Mouse (Mus musculus): ENCODE data around the gene Tes3-ps. TPM values are rescaled to one million over a fixed set of nuclear protein-coding genes. Genes with fewer than 3 reads are reported as not detected.
A peak's percentile ranks its signal among the peaks of the same experiment; 100 is the strongest.

Gene Tes3-ps
- polyA plus RNA-seq (2012; rRNA removed): not detected in 2 replicates

- Histone ChIP-seq H3K4me3 (ENCODE audit: insufficient read depth, low read depth, low read length) (no peak within 1 kb of the TSS), H3K36me3 (ENCODE audit: control insufficient read depth, insufficient read depth, low read length) (no peaks in the 10 kb centered on the region), H3K27ac (ENCODE audit: insufficient read depth, low read depth, low read length) (no peak within 1 kb of the TSS), H3K27me3 (replicated peaks; ENCODE audit: control insufficient read depth, insufficient read depth, low read length) (no peaks in the 10 kb centered on the region), H3K4me1 (ENCODE audit: control insufficient read depth, insufficient read depth, low read length) (no peaks in the 10 kb centered on the region)
- DNase-seq: no peak
- TF ChIP-seq POLR2A (IDR thresholded peaks at IDR 0.05; ENCODE audit: low read depth, low read length) (no peak), CTCF (conservative IDR thresholded peaks at IDR 0.05; ENCODE audit: insufficient read depth, insufficient read length, low read depth, low read length) (no peak)
- WGBS: 66% methylated on average over 6 of the region's 6 CpGs
Measured at GRCm38 (mm10) chr13:49492376-49493368, at the start of gene Tes3-ps. Gene Tes3-ps, plus strand, starts transcription at chr13:49493318.

- Histone ChIP-seq H3K4me3 (ENCODE audit: insufficient read depth, low read depth, low read length) (no peak overlapping the region), H3K27me3 (replicated peaks; ENCODE audit: control insufficient read depth, insufficient read depth, low read length) (no peaks in the 10 kb centered on the region), H3K27ac (ENCODE audit: insufficient read depth, low read depth, low read length) (no peak overlapping the region), H3K4me1 (ENCODE audit: control insufficient read depth, insufficient read depth, low read length) (no peaks in the 10 kb centered on the region), H3K36me3 (ENCODE audit: control insufficient read depth, insufficient read depth, low read length) (no peaks in the 10 kb centered on the region)
- no peak for DNase-seq
- no peak for TF ChIP-seq POLR2A (IDR thresholded peaks at IDR 0.05; ENCODE audit: low read depth, low read length)
- no peak for TF ChIP-seq CTCF (conservative IDR thresholded peaks at IDR 0.05; ENCODE audit: insufficient read depth, insufficient read length, low read depth, low read length)
- WGBS: 96% methylated on average over 6 of the region's 6 CpGs
Measured at GRCm38 (mm10) chr13:49444451-49444850, 48.7 kb upstream of the Tes3-ps start.

- H3K27ac ChIP-seq (ENCODE audit: insufficient read depth, low read depth, low read length): no peak overlapping the region
- H3K4me3 ChIP-seq (ENCODE audit: insufficient read depth, low read depth, low read length): no peak overlapping the region
- TF ChIP-seq POLR2A (IDR thresholded peaks at IDR 0.05; ENCODE audit: low read depth, low read length): no peak
- peak; percentile 99 for TF ChIP-seq CTCF (conservative IDR thresholded peaks at IDR 0.05; ENCODE audit: insufficient read depth, insufficient read length, low read depth, low read length)
- no peaks in the 10 kb centered on the region for H3K36me3 ChIP-seq (ENCODE audit: control insufficient read depth, insufficient read depth, low read length)
- DNase-seq: peak; percentile 81
- H3K27me3 ChIP-seq (replicated peaks; ENCODE audit: control insufficient read depth, insufficient read depth, low read length): no peaks in the 10 kb centered on the region
- H3K4me1 ChIP-seq (ENCODE audit: control insufficient read depth, insufficient read depth, low read length): no peaks in the 10 kb centered on the region
- 24% methylated on average over 5 of the region's 5 CpGs for WGBS
Measured at GRCm38 (mm10) chr13:49449318-49449749, 43.8 kb upstream of the Tes3-ps start.

GRCm38 (mm10) chr13:49460276-49460675 lies 32.8 kb upstream of the Tes3-ps start:
- no peak overlapping the region for H3K4me3 ChIP-seq (ENCODE audit: insufficient read depth, low read depth, low read length)
- H3K27me3 ChIP-seq (replicated peaks; ENCODE audit: control insufficient read depth, insufficient read depth, low read length): no peaks in the 10 kb centered on the region
- H3K27ac ChIP-seq (ENCODE audit: insufficient read depth, low read depth, low read length): no peak overlapping the region
- TF ChIP-seq POLR2A (IDR thresholded peaks at IDR 0.05; ENCODE audit: low read depth, low read length) (no peak), CTCF (conservative IDR thresholded peaks at IDR 0.05; ENCODE audit: insufficient read depth, insufficient read length, low read depth, low read length) (no peak)
- WGBS: 76% methylated on average over 4 of the region's 4 CpGs
- H3K36me3 ChIP-seq (ENCODE audit: control insufficient read depth, insufficient read depth, low read length): no peaks in the 10 kb centered on the region
- DNase-seq: no peak
- H3K4me1 ChIP-seq (ENCODE audit: control insufficient read depth, insufficient read depth, low read length): peaks cover 10% of the 10 kb centered on the region

- Histone ChIP-seq H3K27me3 (replicated peaks; ENCODE audit: control insufficient read depth, insufficient read depth, low read length) (no peaks in the 10 kb centered on the region), H3K27ac (ENCODE audit: insufficient read depth, low read depth, low read length) (peak overlapping the region; percentile 15), H3K36me3 (ENCODE audit: control insufficient read depth, insufficient read depth, low read length) (no peaks in the 10 kb centered on the region), H3K4me3 (ENCODE audit: insufficient read depth, low read depth, low read length) (no peak overlapping the region), H3K4me1 (ENCODE audit: control insufficient read depth, insufficient read depth, low read length) (peaks cover 10% of the 10 kb centered on the region)
- peak; percentile 20 for DNase-seq
- WGBS: 64% methylated on average over 5 of the region's 5 CpGs
- TF ChIP-seq POLR2A (IDR thresholded peaks at IDR 0.05; ENCODE audit: low read depth, low read length): no peak
- TF ChIP-seq CTCF (conservative IDR thresholded peaks at IDR 0.05; ENCODE audit: insufficient read depth, insufficient read length, low read depth, low read length): no peak
Measured at GRCm38 (mm10) chr13:49460692-49461414, 32.3 kb upstream of the Tes3-ps start.

- 52% methylated on average over 15 of the region's 15 CpGs for WGBS
- H3K27ac ChIP-seq (ENCODE audit: insufficient read depth, low read depth, low read length): peak overlapping the region; percentile 15
- H3K4me1 ChIP-seq (ENCODE audit: control insufficient read depth, insufficient read depth, low read length): peaks cover 10% of the 10 kb centered on the region
- H3K4me3 ChIP-seq (ENCODE audit: insufficient read depth, low read depth, low read length): no peak overlapping the region
- H3K27me3 ChIP-seq (replicated peaks; ENCODE audit: control insufficient read depth, insufficient read depth, low read length): no peaks in the 10 kb centered on the region
- DNase-seq: peak; percentile 90
- H3K36me3 ChIP-seq (ENCODE audit: control insufficient read depth, insufficient read depth, low read length): no peaks in the 10 kb centered on the region
- TF ChIP-seq POLR2A (IDR thresholded peaks at IDR 0.05; ENCODE audit: low read depth, low read length): no peak
- no peak for TF ChIP-seq CTCF (conservative IDR thresholded peaks at IDR 0.05; ENCODE audit: insufficient read depth, insufficient read length, low read depth, low read length)
Measured at GRCm38 (mm10) chr13:49461458-49462132, 31.5 kb upstream of the Tes3-ps start.

All from kidney, adult 2 months (tissue).